Mouse (Mus musculus) olfactory bulb, adult 2 months (tissue): ENCODE measurements at regions not wholly inside any gene's neighbourhood (a gene's known extent, or its start where the extent isn't known, plus 50 kb on each side); places are given as distances from the start of the nearest gene placed in this dataset.

Experiments used
- CTCF ChIP-seq: fragments of 200-500 bp; IDR thresholded peaks from 2 replicates; pipeline ENCODE4 v1.5.1; 2012; ENCODE audit warnings: low read depth, mild to moderate bottlenecking, low read length, moderate library complexity; ENCODE audit not compliant: insufficient read depth
- POLR2A ChIP-seq: fragments of 200-500 bp; IDR thresholded peaks from 2 replicates; pipeline ENCODE4 v1.6.1; 2012; ENCODE audit warnings: mild to moderate bottlenecking, low read depth, low read length, moderate library complexity; ENCODE audit not compliant: insufficient read depth

GRCm38 (mm10) chr1:186827773-186828172 lies 78.6 kb upstream of the Rrp15 start:
- no peak for TF ChIP-seq POLR2A
- no peak for TF ChIP-seq CTCF
